Mouse (Mus musculus) lung, adult 2 months (tissue): ENCODE results near the gene Nfyc.

Experiments
- CTCF ChIP-seq: fragments of 200-500 bp; IDR thresholded peaks from 2 replicates; pipeline ENCODE4 v1.5.1; 2011; ENCODE audit warnings: mild to moderate bottlenecking, low read length, control low read depth; ENCODE audit not compliant: insufficient read depth
- POLR2A ChIP-seq: fragments of 200-500 bp; IDR thresholded peaks from 2 replicates; pipeline ENCODE4 v1.6.1; 2011; ENCODE audit warnings: low read depth, mild to moderate bottlenecking, control low read depth, low read length, borderline replicate concordance; ENCODE audit errors: extremely low read depth

- TF ChIP-seq POLR2A (no peak), CTCF (no peak)
Measured at GRCm38 (mm10) chr4:120819296-120819695, 12.1 kb downstream of the Nfyc start.
